Mouse (Mus musculus): ENCODE measurements around the gene Cdca5.
"Not testable (repeated sequence)": the region's sequence is repeated elsewhere in the genome, so short reads cannot be mapped to it uniquely, and the experiment has no call there.

The Cdca5 gene

GRCm38 (mm10) chr19:6105586-6105985 is 20.8 kb downstream of the Cdca5 start, which contains the start of gene Naaladl1:
Gene Naaladl1, plus strand, starts transcription at chr19:6105782.
- no peak for DNase-seq

- DNase-seq: no peak
Measured at GRCm38 (mm10) chr19:6113116-6113515, 28.3 kb downstream of the Cdca5 start.

- DNase-seq: no peak
Measured at GRCm38 (mm10) chr19:6116113-6116850, 31.5 kb downstream of the Cdca5 start.

DNA sequence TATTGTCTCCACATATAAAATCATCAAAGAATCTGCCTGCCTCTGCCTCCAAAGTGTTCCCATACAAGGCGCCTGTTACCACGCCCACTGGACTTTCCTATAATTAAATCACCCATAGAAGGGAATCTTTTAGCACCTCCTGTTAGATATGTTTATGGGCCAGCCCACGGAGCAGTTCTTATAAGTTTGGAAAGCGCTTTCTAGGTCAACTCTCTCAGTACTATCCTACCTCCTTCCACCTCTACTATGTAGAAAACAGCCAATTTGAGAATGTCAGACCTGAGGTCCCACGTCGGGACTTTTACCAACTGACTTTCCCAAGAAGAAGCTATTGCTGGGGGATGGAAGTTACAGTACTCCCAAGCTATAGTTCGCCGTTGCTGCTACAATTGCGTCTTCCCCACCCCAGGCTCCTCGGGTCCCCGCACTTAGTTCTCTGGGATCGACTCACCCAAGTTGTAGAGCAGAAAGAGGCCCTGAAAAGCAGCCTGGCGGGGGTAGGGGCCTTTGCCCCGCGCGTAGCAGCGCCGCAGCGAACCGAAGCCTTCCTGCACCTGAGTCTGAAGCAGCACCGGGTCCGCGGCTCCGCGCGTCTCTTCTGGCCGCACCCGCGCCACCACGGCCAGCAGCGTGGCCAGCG is 32.7 kb downstream of the Cdca5 start:
- no peak for DNase-seq

- DNase-seq: peak; percentile 91 to 92
Measured at GRCm38 (mm10) chr19:6117986-6118676, 33.3 kb downstream of the Cdca5 start, which contains the start of gene Sac3d1. Gene Sac3d1, minus strand, starts transcription at chr19:6118650.

DNA sequence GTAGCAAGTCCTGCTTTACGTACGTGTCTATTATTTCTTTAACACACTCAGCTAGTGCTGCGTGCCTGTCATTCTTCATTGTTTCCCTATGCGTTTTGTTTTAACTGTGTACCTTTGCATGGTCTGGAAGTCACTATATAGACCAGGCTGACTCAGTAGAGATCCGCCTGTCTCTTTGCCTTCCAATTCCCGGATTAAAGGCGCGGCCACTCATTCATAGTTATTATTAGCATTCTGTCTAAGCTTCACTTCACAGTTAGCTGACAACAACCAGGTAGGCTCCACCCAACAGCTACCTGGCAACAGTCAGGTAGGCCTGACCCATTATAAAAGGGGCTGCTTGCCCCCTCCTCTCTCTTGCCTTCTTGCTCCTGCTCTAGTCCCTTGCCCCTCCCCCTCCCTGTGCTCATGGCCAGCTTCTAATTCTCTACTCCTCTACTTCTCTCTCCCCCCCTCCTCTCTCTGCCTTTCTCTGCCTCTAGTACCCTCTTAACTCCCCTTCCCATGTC is 33.9 kb downstream of the Cdca5 start:
- no peak for DNase-seq

DNA sequence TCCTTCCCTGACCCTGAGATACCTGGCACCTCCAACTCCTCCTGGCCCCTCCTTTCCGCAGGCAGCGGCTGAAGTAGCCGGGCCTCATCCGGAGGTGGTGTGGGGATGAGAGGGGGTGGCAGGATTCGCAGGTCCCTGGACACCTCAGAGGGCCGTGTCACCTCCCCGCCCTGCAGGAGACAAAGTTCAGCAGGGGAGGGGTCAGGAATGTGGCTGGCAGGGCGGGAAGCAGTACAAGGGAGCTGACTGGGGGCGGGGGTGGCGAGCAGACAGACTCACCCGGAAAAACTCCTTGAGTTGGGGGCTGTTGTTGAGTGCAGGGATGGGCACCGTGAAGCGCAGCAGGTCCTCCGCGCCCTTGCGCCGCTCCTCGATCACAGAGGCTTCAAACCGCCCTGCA is 37.0 kb downstream of the Cdca5 start:
- DNase-seq: no peak

DNA sequence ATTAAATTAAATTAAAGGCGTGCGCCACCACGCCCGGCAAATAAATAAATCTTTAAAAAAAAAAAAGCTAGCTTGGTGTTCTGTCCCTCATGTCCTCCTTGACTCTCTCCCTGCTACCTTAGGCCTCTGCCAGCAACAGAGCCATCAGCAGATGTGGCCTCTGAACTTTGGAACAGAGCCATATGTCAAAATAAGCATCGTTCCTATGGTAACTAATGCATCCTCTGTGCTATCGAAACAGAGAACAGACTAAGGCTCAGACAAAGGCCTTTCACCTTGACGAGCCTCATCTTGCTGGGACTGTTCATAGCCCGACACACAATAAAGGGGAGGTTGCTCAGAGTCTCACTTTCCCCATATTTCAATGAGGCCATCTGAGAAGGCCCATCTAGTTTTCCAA is 38.5 kb downstream of the Cdca5 start:
- no peak for DNase-seq

DNA sequence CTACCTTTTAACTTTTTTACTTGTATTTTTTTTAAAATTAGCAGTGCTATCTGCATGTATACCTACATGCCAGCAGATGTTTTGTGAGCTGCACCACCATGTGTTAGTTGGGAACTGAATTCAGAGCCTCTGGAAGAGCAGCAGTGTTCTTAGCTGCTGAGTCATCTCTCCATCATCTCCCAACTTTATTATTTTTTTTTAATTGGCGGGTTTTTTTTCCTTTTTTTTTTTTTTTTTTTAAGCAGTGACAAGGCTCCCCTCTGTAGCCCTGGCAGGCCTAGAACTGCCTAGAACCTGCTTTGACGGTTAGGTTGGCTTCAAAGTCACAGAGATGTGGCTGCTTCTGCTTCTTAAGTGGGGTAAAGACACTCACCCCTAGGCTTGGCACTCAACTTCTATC is 40.1 kb downstream of the Cdca5 start:
- no peak for DNase-seq

DNA sequence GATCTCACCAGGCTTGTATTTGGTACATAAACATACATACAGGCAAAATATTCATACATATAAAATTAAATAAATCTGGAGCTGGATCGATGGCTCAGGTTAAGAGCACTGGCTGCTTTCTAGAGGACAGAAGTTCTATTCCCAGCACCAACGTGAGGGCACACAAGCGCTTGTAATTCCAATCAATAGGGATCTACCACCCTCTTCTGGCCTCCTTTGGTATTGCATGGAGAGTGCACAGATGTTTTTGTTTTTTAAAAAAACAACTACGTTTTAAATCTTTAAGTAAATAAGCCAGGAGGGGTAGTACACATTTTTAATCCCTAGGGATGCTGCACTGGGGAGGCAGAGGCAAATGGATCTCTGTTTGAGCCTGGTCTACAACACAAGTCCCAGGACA is 41.5 kb downstream of the Cdca5 start:
- peak in 1 of 2 experiments; percentile 66 for DNase-seq

DNA sequence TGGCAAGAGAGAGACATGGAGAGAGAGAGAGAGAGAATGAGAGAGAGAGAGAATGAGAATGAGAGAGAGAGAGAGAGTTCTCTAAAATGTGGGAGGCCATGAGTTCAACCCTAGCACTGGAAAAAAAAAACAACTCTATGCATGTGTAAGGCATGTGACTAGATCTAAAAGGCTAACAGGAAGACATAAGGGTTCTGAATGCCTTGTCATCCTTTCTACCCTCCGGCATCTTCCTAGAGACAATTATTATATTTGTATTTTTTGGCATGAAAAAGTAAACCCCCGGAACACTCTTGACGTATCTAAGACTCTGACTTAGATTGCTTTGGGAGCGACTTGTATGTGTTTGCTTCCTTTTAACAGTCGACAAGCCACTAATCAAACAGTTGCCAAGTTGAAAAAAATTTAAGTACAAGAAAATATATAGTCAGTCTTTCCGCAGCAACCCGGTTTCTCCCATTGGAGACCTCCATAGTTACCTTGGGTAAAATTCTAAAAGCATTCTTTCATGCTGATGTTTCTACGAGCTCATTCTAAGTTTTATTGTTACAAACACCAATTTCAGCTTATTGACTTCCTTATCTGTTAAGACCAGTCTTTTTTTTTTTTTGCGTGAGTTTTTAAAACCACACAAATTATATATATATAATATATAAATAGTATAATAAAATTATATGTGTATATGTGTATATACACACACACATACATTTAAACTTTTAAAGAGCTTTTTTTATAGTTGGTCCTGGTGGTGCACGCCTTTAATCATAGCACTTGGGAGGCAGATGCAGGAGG is 42.2 kb downstream of the Cdca5 start:
- DNase-seq: no peak

DNA sequence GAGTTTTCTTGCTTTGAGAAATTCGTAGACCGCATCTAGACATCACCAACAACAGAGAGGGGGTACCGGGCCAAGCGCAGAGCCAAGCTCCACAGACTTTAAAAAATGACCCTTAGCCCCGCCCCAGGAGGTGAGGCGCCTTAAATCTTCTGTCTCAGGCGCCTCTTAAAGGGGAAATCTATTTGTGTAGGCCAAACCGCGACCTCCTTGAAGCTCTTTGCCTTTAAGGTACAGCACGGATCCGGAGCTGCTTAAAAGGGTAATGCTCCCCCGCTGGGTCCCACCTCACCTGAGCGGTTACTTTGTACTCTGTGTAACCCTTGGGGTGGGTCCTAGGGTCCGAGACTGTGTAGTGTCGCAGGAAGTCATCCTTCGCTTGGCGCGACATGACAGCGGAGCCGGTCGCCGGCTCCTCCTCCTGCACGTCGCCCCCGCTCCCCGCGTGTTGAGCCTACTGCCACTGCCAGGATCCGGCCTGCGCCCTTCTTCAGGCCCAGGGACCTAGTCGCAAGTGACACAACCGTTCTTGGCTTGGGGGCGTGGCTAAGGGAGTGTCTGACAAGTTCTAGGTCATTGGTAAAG is 43.1 kb downstream of the Cdca5 start, which contains the start of gene Snx15:
Gene Snx15 (minus strand): TSS at position 545 of the 582 bp plus-strand sequence.
- DNase-seq: peak; percentile 96 to 98

DNA sequence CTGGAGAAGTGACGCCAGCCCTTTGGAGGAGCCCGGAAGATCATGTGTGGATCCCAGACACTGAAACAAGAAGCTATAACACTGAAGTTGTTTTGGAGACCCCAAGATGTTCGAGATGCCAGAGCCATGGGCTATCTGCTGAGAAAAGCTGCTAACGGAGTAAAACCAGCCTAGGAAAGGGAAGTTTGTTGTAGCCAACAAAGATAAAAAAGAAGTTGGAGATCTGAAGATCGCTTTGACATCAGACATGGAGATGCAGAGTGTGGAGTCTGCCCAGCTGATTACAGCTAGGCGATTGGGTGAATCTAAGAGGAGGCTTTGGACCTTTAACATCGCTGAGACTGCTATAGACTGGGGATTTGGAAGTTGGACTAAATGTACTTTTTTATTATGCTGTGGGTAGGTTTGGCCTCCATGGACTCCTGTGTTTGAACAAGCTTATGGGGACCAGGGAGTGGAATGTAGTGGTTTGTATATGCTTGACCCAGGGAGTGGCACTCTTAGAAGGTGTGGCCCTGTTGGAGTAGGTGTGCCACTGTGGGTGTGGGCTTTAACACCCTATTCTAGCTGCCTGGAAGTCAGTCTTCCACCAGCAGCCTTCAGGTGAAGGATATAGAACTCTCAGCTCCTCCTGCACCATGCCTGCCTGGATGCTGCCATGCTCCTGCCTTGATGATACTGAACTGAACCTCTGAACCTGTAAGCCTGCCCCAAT is 45.8 kb downstream of the Cdca5 start:
- not testable (repeated sequence) for DNase-seq

DNA sequence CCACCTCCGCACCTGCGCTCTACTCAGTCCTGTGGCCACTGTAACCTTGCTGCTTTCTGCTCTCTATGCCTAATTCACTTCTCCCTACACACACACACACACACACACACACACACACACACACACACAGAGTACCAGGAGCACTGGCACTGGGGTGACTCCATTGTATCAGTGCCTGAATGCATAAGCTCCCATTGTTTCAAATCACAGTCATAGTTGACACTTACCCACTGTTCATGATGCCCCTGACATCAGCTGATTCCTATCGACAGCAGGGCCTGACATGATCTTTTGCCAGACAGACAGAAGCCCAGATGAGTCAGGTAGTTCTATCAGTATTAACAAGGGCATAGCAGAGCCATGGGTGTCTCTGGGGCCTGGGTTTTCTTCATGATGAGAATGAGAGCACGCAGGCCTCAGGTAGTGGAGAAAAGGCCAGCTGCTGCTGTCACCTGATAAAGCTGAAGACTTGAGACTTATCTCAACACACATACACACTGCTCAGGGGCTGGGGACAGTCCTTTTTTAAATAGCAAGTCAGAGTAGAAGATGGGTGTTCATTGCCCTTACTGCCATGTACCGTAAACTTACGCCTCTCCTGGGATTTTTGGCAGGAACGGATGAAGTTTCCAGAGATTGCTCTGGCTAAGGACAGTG is 47.5 kb downstream of the Cdca5 start:
- no peak for DNase-seq

DNA sequence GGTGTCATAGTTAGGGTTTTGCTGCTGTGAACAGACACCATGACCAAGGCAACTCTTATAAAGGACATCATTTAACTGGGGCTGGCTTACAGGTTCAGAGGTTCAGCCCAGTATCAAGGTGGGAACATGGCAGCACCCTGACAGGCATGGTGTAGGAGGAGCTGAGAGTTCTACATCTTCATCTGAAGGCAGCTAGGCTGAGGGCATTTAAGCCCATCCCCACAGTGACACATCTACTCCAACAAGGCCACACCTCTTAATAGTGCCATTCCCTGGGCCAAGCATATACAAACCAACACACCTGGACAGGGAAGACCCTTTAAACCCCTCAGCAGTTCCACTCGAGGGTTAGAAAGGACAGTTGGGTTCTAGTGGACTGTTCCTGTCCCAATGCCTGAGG is 48.4 kb downstream of the Cdca5 start:
- not testable (repeated sequence) for DNase-seq

GRCm38 (mm10) chr19:6136397-6136796 is 51.6 kb downstream of the Cdca5 start:
- DNase-seq: no peak

GRCm38 (mm10) chr19:6139701-6140100 is 54.9 kb downstream of the Cdca5 start:
- DNase-seq: no peak

DNA sequence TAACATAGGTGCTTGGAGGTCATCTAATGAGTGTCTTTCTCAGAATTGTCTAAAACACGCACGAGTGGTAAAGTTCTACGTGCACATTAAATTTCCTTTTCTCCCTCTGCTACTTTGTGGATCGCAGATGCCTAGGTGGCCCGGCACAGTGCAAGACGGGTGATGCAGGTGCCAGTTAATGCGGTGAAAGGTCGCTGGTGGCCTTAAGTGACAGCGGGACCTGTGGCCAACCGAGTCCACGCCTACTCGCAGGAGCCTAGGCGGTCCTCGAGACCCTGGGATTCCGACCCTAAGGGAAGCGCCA is 55.5 kb downstream of the Cdca5 start:
- no peak for DNase-seq

DNA sequence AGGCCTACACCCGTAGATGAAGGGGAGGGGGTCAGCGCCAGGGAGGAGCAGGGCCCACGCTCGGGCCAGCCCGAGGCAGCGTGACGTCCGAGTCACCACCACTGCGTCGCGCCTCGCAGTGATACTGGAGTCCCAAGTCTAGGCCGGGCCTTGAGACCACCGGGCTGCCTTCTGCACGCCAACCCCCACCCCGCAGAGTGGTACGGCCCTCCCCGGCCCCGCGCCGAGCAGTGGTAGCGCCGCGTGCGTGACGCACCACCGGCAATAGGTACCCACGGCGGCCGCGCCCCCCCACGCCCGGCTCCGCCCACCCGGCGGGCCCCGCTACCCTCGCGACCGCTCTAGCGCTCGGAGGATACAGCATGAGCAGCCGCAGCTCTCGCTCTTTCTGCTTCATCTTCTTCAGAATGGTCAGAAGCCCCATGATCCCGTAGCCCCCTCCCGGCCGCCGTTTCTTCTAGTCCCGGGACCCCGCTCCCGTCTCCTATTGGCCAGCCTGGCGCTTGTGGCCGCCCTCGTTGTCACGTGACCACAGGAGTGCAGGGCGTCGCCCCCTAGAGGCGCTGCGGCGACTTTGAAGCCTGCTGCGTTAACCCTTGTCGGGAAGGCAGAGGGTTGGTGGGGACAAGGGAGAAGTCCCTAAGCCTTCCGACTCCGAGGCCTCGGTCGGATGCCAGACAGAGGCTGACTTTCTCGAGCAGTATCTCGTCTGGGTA is 56.1 kb downstream of the Cdca5 start, which contains the start of gene Batf2:
Gene Batf2 (plus strand): TSS at position 306 of the 716 bp plus-strand sequence.
- peak; percentile 93 to 95 for DNase-seq

GRCm38 (mm10) chr19:6141394-6141749 is 56.6 kb downstream of the Cdca5 start, which contains the start of gene Arl2:
Gene Arl2, minus strand, starts transcription at chr19:6141548.
- DNase-seq: peak; percentile 82 to 86
